Mouse (Mus musculus) ES-E14 (cell line): Measurements from ENCODE around the gene Arid5b. TPM values are rescaled to one million over a fixed set of nuclear protein-coding genes. Genes with fewer than 3 reads are reported as not detected.

Experiments used
- DNase-seq: peaks from one replicate; pipeline ENCODE4 v3.0.0-alpha.2; 2013; ENCODE audit warnings: low read depth, low spot score
- H3K27ac ChIP-seq: 2 replicates; pipeline ENCODE4 v1.5.1; 2012; ENCODE audit warnings: low read depth, mild to moderate bottlenecking, low read length, moderate library complexity, mixed read lengths; ENCODE audit not compliant: poor library complexity, insufficient read depth, severe bottlenecking
- H3K36me3 ChIP-seq: 2 replicates; pipeline ENCODE4 v1.6.1; 2012; ENCODE audit warnings: mild to moderate bottlenecking, low read length, moderate library complexity, mixed read lengths; ENCODE audit not compliant: control insufficient read depth, poor library complexity, insufficient read depth, severe bottlenecking
- H3K4me1 ChIP-seq, 2 experiments: fragments of 150-350 bp in 1 of 2; sonication (generic) in 1 of 2; 2 replicates each; pipeline ENCODE4 v1.6.1; 2012; ENCODE audit warnings: low read length in 2 of 2, mild to moderate bottlenecking in 1 of 2, mixed read lengths in 1 of 2; ENCODE audit not compliant: control insufficient read depth in 2 of 2, insufficient read depth in 2 of 2, poor library complexity in 1 of 2
- H3K4me3 ChIP-seq, 2 experiments: fragments of 150-350 bp in 1 of 2; sonication (generic) in 1 of 2; 2 replicates each; pipeline ENCODE4 v1.5.1; 2012; ENCODE audit warnings: low read length in 2 of 2, low read depth in 1 of 2, mild to moderate bottlenecking in 1 of 2, mixed read lengths in 1 of 2; ENCODE audit not compliant: insufficient read depth in 1 of 2, poor library complexity in 1 of 2, severe bottlenecking in 1 of 2
- H3K9ac ChIP-seq: 2 replicates; pipeline ENCODE4 v1.6.1; 2012; ENCODE audit warnings: low read depth, mild to moderate bottlenecking, low read length, mixed read lengths; ENCODE audit not compliant: poor library complexity, insufficient read depth, severe bottlenecking
- H3K9me3 ChIP-seq: fragments of 150-350 bp; sonication (generic); 2 replicates; pipeline ENCODE4 v1.6.1; 2012; ENCODE audit warnings: low read depth, mild to moderate bottlenecking, low read length; ENCODE audit not compliant: control insufficient read depth, insufficient read depth
- CHD2 ChIP-seq: IDR thresholded peaks from 2 replicates; pipeline ENCODE4 v1.6.1; 2014; ENCODE audit warnings: mild to moderate bottlenecking, low read depth, low read length, inconsistent platforms
- HCFC1 ChIP-seq: IDR thresholded peaks from 2 replicates; pipeline ENCODE4 v1.6.1; 2012; ENCODE audit warnings: low read length, inconsistent platforms, borderline replicate concordance; ENCODE audit not compliant: insufficient read depth
- MAFK ChIP-seq: IDR thresholded peaks from 2 replicates; pipeline ENCODE4 v1.6.1; 2014; ENCODE audit warnings: mild to moderate bottlenecking, low read depth, low read length, inconsistent platforms; ENCODE audit not compliant: insufficient read depth
- ZC3H11A ChIP-seq: IDR thresholded peaks from 2 replicates; pipeline ENCODE4 v1.6.1; 2012; ENCODE audit warnings: low read depth, mild to moderate bottlenecking, inconsistent platforms, low read length, borderline replicate concordance
- ZNF384 ChIP-seq: IDR thresholded peaks from 2 replicates; pipeline ENCODE4 v1.6.1; 2012; ENCODE audit warnings: low read depth, low read length, inconsistent platforms
- in situ Hi-C, 2 experiments: fragments of 600-800 bp; cut with MboI; formaldehyde crosslinking; loops; one replicate each; pipeline ENCODE4 v1.15.1; 2025; ENCODE audit warnings: low sequenced_read_pairs in 2 of 2, inconsistent platforms in 1 of 2; ENCODE audit not compliant: unreplicated experiment in 2 of 2
- total RNA-seq: library from RNA; depleted of rRNA; stranded (reverse); fragments of 300-350 nt; gene quantifications from 2 replicates; pipeline ENCODE4 v1.2.3, GENCODE M21; 2012

The Arid5b gene
- total RNA-seq, 1 experiment, result 26.2 TPM

GRCm38 (mm10) chr10:68125919-68126550, 152.5 kb downstream of the Arid5b start:
- Histone ChIP-seq H3K4me1 (peaks cover 8 to 11% of the 10 kb centered on the region in 2 experiments), H3K36me3 (peaks cover 20% of the 10 kb centered on the region), H3K4me3 (no peak overlapping the region), H3K27ac (no peak overlapping the region), H3K9ac (no peak overlapping the region), H3K9me3 (no peaks in the 10 kb centered on the region)
- no peak for TF ChIP-seq ZNF384
- no peak for TF ChIP-seq HCFC1
- no peak for TF ChIP-seq CHD2
- no peak for TF ChIP-seq ZC3H11A
- no peak for TF ChIP-seq MAFK
- in situ Hi-C loops, result no loop called here
- DNase-seq, result no peak

GRCm38 (mm10) chr10:68124985-68125384, 153.6 kb downstream of the Arid5b start:
- Histone ChIP-seq H3K36me3 (peaks cover 20% of the 10 kb centered on the region), H3K4me3 (no peak overlapping the region), H3K4me1 (peaks cover 2 to 8% of the 10 kb centered on the region in 2 experiments; a peak in 2 of 4 replicates), H3K9ac (no peak overlapping the region), H3K9me3 (no peaks in the 10 kb centered on the region), H3K27ac (no peak overlapping the region)
- TF ChIP-seq ZNF384 (no peak), ZC3H11A (no peak), CHD2 (no peak), HCFC1 (no peak), MAFK (no peak)
- in situ Hi-C loops, result no loop called here
- DNase-seq, result no peak

- in situ Hi-C loops, result no loop called here
- H3K36me3 ChIP-seq, result peaks cover 25% of the 10 kb centered on the region
Observed at GRCm38 (mm10) chr10:68123446-68123845, 155.1 kb downstream of the Arid5b start.

GRCm38 (mm10) chr10:68121960-68122359, 156.6 kb downstream of the Arid5b start:
- in situ Hi-C loops, result no loop called here
- Histone ChIP-seq H3K9ac (no peak overlapping the region), H3K4me3 (no peak overlapping the region), H3K36me3 (peaks cover 29% of the 10 kb centered on the region), H3K27ac (no peak overlapping the region), H3K4me1 (peaks cover 4 to 9% of the 10 kb centered on the region in 2 experiments; a peak in 2 of 4 replicates), H3K9me3 (no peaks in the 10 kb centered on the region)
- no peak for TF ChIP-seq MAFK
- TF ChIP-seq ZNF384, result no peak
- no peak for TF ChIP-seq ZC3H11A
- no peak for TF ChIP-seq HCFC1
- no peak for TF ChIP-seq CHD2
- DNase-seq, result no peak

More at GRCm38 (mm10) chr10:68123446-68123845, 155.1 kb downstream of the Arid5b start:
- H3K4me3 ChIP-seq, result no peak overlapping the region
- no peak overlapping the region for H3K27ac ChIP-seq
- peaks cover 5 to 7% of the 10 kb centered on the region in 2 experiments; a peak in 3 of 4 replicates for H3K4me1 ChIP-seq
- TF ChIP-seq HCFC1, result no peak
- no peaks in the 10 kb centered on the region for H3K9me3 ChIP-seq
- no peak overlapping the region for H3K9ac ChIP-seq
- no peak for DNase-seq
